Mouse (Mus musculus) midbrain, embryonic 14.5 days (tissue): ENCODE results near the gene Pigu. TPM values are rescaled to one million over a fixed set of nuclear protein-coding genes. Genes with fewer than 3 reads are reported as not detected.

Source experiments
- ATAC-seq: fragments of 200-750 bp; cut with Nextera tagmentation; 2 replicates; pipeline ENCODE4 v1.8.0; 2017; ENCODE audit warnings: moderate number of reproducible peaks, moderate library complexity; ENCODE audit not compliant: low FRiP score, low TSS enrichment
- DNase-seq: peaks from one replicate; pipeline ENCODE4 v3.0.0-alpha.2; 2015
- H3K27ac ChIP-seq: fragments of 300-500 bp; sonication (generic); replicated peaks from 2 replicates; pipeline ENCODE4 v1.5.1; 2014; ENCODE audit warnings: mild to moderate bottlenecking, low read depth, low read length, moderate library complexity
- H3K27me3 ChIP-seq: fragments of 300-500 bp; sonication (generic); 2 replicates; pipeline ENCODE4 v1.6.1; 2014; ENCODE audit warnings: low read length, control low read depth, mixed read lengths; ENCODE audit not compliant: control insufficient read depth, insufficient read depth
- H3K36me3 ChIP-seq: fragments of 300-500 bp; sonication (generic); 2 replicates; pipeline ENCODE4 v1.6.1; 2014; ENCODE audit warnings: low read length, control low read depth; ENCODE audit not compliant: control insufficient read depth, insufficient read depth
- H3K4me1 ChIP-seq: fragments of 300-500 bp; sonication (generic); 2 replicates; pipeline ENCODE4 v1.6.1; 2014; ENCODE audit warnings: mild to moderate bottlenecking, antibody characterized with exemption, low read length, control low read depth; ENCODE audit not compliant: control insufficient read depth, insufficient read depth
- H3K4me2 ChIP-seq: fragments of 300-500 bp; sonication (generic); 2 replicates; pipeline ENCODE4 v1.6.1; 2014; ENCODE audit warnings: mild to moderate bottlenecking, low read length, moderate library complexity
- H3K4me3 ChIP-seq: fragments of 300-500 bp; sonication (generic); replicated peaks from 2 replicates; pipeline ENCODE4 v1.5.1; 2014; ENCODE audit warnings: low read depth, low read length
- H3K9ac ChIP-seq: fragments of 300-500 bp; sonication (generic); replicated peaks from 2 replicates; pipeline ENCODE4 v1.6.1; 2014; ENCODE audit warnings: mild to moderate bottlenecking, low read length, moderate library complexity
- H3K9me3 ChIP-seq: fragments of 300-500 bp; sonication (generic); 2 replicates; pipeline ENCODE4 v1.6.1; 2016; ENCODE audit warnings: low read length, control low read depth, mixed read lengths; ENCODE audit not compliant: control insufficient read depth
- WGBS: fragments of 180-500 bp; shearing (Covaris S2); extraction: QIAGEN DNeasy Blood & Tissue Kit; methylation state at CpG from one replicate; pipeline ENCODE4 v1.1.7; 2014; 5-methylcytosine and 5-hydroxymethylcytosine counted together
- polyA plus RNA-seq: library from polyadenylated mRNA; unstranded; fragments of >200 nt; fragmentation: Nextera tagmentation; extraction: Ambion mirVana; gene quantifications from 2 replicates; pipeline ENCODE4 v1.2.1, GENCODE M21; 2014

Pigu gene
- polyA plus RNA-seq, 1 experiment from 2014 or later = 63.5 TPM

DNA sequence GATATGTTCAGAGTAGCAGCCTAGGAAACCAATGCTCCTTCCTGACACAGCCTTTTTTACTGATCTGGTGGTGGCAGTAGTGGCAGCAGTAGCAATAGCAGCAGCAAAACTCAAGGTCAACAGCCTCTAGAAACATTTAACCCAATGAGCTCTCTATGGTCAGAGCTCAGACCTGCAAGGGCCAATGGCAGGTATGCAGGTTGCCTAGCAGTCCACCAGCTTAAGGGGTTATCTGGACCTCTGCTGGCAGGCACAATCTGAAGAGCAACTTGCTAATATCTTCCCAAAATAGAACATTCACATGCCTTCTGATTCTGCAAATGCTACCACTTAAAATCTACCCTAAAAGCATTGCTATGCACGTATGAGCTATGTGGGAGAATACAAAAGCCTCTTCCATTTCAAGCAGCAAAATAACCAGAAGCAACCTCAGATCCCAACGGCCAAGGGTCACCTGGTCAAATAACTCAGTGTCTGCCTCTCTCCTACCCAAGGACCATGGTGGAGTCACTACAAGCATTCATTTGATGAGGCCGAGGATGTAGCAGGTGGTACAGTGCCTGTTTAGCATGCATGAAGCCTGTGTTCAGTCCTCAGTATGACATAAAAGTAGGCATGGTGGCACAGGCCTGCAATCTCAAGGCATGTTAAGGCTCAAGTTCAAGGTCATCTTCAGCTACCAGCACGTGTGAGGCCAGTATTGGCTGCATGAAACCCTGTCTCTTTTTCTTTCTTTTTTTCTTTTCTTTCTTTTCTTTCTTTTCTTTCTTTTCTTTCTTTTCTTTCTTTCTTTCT is 69.6 kb downstream of the Pigu start:
- Histone ChIP-seq H3K27ac (no peak overlapping the region), H3K4me3 (no peak overlapping the region), H3K4me2 (no peak overlapping the region), H3K4me1 (no peaks in the 10 kb centered on the region), H3K9me3 (no peaks in the 10 kb centered on the region), H3K36me3 (peaks cover 47% of the 10 kb centered on the region), H3K27me3 (no peaks in the 10 kb centered on the region), H3K9ac (no peak overlapping the region)
- WGBS = 88% methylated on average over 4 of the region's 4 CpGs
- ATAC-seq (no peak), DNase-seq (no peak)

DNA sequence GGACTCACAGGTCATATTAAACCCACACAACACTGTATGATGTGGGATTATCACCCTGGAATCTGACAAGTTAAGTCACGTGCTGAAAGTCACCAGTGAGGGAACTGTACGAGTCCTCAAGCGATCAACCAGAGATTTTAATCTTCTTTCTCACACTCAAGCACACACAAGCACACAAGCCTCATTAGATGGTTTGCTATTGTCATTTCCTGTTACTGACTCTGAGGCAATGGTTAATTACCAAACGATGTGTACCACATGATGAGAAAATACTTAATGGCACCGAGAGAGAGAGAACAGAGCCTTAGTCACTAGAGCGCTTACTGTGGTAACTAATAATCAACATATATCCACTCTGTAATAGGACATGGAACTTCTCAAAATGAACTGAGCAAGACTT is 71.5 kb downstream of the Pigu start:
- Histone ChIP-seq H3K9me3 (no peaks in the 10 kb centered on the region), H3K27ac (no peak overlapping the region), H3K4me2 (no peak overlapping the region), H3K4me1 (no peaks in the 10 kb centered on the region), H3K9ac (no peak overlapping the region), H3K27me3 (no peaks in the 10 kb centered on the region), H3K4me3 (no peak overlapping the region), H3K36me3 (peaks cover 29% of the 10 kb centered on the region)
- DNase-seq (no peak), ATAC-seq (no peak)
- WGBS = 93% methylated on average over 6 of the region's 6 CpGs

DNA sequence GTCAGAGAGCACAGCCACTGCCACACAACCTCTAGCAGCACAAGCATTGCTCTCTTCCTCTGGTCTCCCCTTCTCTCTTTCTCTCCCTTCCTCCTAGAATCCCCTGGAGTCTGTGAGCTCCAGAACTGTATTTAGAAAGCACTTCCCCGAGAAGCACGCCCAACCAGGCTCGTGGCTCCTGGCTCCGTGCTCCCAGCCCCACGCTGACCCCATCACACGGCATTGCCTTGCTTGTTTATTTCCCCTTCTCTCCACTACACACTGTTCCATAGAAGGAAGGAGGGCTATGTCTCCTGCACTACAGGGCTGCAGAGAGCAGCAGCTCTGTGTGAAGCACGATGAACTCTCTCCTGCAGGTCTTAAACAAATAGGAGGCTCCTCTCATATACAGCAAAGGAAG is 72.6 kb downstream of the Pigu start:
- DNase-seq (no peak), ATAC-seq (no peak)
- H3K4me3 ChIP-seq = no peak overlapping the region
- WGBS = 92% methylated on average over 7 of the region's 7 CpGs
- no peaks in the 10 kb centered on the region for H3K4me1 ChIP-seq
- peaks cover 22% of the 10 kb centered on the region for H3K36me3 ChIP-seq
- H3K27ac ChIP-seq = no peak overlapping the region
- H3K9me3 ChIP-seq = no peaks in the 10 kb centered on the region
- no peak overlapping the region for H3K4me2 ChIP-seq
- H3K9ac ChIP-seq = no peak overlapping the region
- H3K27me3 ChIP-seq = no peaks in the 10 kb centered on the region

- Histone ChIP-seq H3K9me3 (no peaks in the 10 kb centered on the region), H3K4me1 (no peaks in the 10 kb centered on the region), H3K36me3 (peaks cover 24% of the 10 kb centered on the region), H3K9ac (no peak overlapping the region), H3K4me2 (no peak overlapping the region), H3K4me3 (no peak overlapping the region), H3K27me3 (no peaks in the 10 kb centered on the region), H3K27ac (no peak overlapping the region)
- DNase-seq (no peak), ATAC-seq (no peak)
- WGBS = 93% methylated on average over 4 of the region's 4 CpGs
Observed at GRCm38 (mm10) chr2:155283793-155284192, 73.4 kb downstream of the Pigu start.

DNA sequence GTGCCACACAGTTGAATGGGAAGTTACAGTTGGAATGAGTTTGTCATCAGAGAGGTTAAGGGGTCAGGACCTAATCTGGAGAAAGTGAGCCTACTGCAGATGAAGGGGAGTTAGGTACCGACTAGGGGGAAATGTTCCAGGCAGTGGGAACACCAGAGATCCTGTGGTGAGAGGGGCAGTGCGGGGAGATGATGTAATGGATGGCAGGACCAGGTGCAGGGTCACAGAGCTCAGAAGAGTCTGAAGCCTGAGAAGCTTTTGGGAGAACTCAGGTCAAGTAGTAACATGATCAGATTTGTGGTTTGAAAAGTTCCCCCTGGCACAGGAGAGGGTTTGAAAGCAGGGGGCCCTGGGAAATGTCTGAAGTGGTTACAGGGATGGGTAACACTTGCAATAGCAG is 77.1 kb downstream of the Pigu start:
- 75% methylated on average over 2 of the region's 2 CpGs for WGBS

GRCm38 (mm10) chr2:155279163-155279562 is 78.1 kb downstream of the Pigu start:
- Histone ChIP-seq H3K4me1 (peaks cover 10% of the 10 kb centered on the region), H3K27ac (no peak overlapping the region), H3K4me2 (no peak overlapping the region), H3K36me3 (peaks cover 29% of the 10 kb centered on the region), H3K4me3 (no peak overlapping the region), H3K9ac (no peak overlapping the region), H3K9me3 (no peaks in the 10 kb centered on the region), H3K27me3 (no peaks in the 10 kb centered on the region)
- ATAC-seq (no peak), DNase-seq (no peak)
- WGBS = 89% methylated on average over 4 of the region's 4 CpGs

More for the DNA sequence above, 77.1 kb downstream of the Pigu start:
- H3K9ac ChIP-seq = no peak overlapping the region
- no peaks in the 10 kb centered on the region for H3K27me3 ChIP-seq
- no peak overlapping the region for H3K4me2 ChIP-seq
- peaks cover 10% of the 10 kb centered on the region for H3K4me1 ChIP-seq
- H3K36me3 ChIP-seq = peaks cover 31% of the 10 kb centered on the region
- no peak overlapping the region for H3K27ac ChIP-seq
- no peak overlapping the region for H3K4me3 ChIP-seq
- H3K9me3 ChIP-seq = no peaks in the 10 kb centered on the region
- no peak for DNase-seq
- no peak for ATAC-seq

GRCm38 (mm10) chr2:155278361-155278760 is 78.9 kb downstream of the Pigu start:
- peaks cover 10% of the 10 kb centered on the region for H3K4me1 ChIP-seq
- ATAC-seq (no peak), DNase-seq (no peak)
- H3K27me3 ChIP-seq = no peaks in the 10 kb centered on the region
- no peaks in the 10 kb centered on the region for H3K9me3 ChIP-seq
- H3K4me2 ChIP-seq = no peak overlapping the region
- no peak overlapping the region for H3K4me3 ChIP-seq
- no peak overlapping the region for H3K9ac ChIP-seq
- no peak overlapping the region for H3K27ac ChIP-seq
- peaks cover 22% of the 10 kb centered on the region for H3K36me3 ChIP-seq
- WGBS = 89% methylated on average over 7 of the region's 7 CpGs

DNA sequence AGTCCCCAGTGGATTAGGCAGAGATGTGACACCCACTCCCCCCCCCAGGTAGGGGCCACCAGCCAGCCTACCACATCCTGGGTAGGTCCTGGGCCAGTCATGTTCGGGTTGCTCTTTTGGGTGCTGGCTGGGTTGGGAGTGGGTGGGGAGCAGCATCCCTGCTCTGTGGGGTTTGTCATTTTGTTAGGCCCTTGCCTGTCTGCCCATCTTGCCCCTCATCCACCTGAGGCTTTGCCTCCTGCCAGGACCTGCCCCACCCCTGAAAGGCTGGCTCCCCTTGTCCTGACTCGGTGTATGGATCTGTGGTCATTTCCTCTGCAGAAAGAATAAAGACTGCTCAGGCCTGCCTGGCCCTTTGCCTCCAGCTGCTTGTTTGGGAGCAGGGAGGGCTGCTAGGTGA is 79.5 kb downstream of the Pigu start:
- ATAC-seq (no peak), DNase-seq (no peak)
- no peaks in the 10 kb centered on the region for H3K9me3 ChIP-seq
- H3K4me3 ChIP-seq = peak overlapping the region; percentile 94; the same call in 1 of the 2 replicates
- H3K27me3 ChIP-seq = no peaks in the 10 kb centered on the region
- peak overlapping the region; percentile 95; the same call in 1 of the 2 replicates for H3K9ac ChIP-seq
- H3K4me1 ChIP-seq = peaks cover 10% of the 10 kb centered on the region
- 92% methylated on average over 2 of the region's 2 CpGs for WGBS
- H3K36me3 ChIP-seq = peaks cover 22% of the 10 kb centered on the region
- peak overlapping the region; percentile 82 for H3K4me2 ChIP-seq
- no peak overlapping the region for H3K27ac ChIP-seq

DNA sequence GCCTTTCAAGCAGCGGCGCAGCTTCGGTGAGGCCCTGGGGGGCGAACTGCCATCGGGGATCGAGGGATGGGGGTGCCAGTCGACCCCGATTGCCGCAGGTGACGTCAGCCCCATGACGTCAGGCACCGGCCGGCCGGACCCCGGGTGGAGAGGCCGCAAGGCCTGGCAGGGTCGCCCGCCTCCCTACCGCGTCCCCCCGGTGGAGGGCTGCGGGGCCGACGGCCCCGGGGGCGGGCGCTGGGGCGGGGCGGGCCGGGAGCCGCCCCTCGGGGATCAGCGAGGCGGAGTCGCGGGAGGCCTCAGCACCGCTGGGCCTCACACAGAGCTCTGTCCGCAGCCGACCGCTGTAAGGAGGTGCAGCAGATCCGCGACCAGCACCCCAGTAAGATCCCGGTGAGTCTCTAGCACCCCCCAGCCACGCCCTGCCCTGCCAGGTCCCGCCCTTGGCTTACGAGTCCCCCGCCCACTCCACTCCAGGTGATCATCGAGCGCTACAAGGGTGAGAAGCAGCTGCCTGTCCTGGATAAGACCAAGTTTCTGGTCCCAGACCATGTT is 80.5 kb downstream of the Pigu start:
- peak; percentile 79 for ATAC-seq
- H3K4me1 ChIP-seq = peaks cover 10% of the 10 kb centered on the region
- peak overlapping the region; percentile 82 for H3K4me2 ChIP-seq
- 1% methylated on average over 43 of the region's 49 CpGs for WGBS
- H3K4me3 ChIP-seq = peak overlapping the region; percentile 94
- no peaks in the 10 kb centered on the region for H3K27me3 ChIP-seq
- no peaks in the 10 kb centered on the region for H3K9me3 ChIP-seq
- H3K36me3 ChIP-seq = peaks cover 22% of the 10 kb centered on the region
- H3K27ac ChIP-seq = peak overlapping the region; percentile 87
- H3K9ac ChIP-seq = peak overlapping the region; percentile 95
- peak; percentile 71 for DNase-seq
